Mouse (Mus musculus): ENCODE results near the gene Stat2.
"Not testable (repeated sequence)": the region's sequence is repeated elsewhere in the genome, so short reads cannot be mapped to it uniquely, and the experiment has no call there.

Gene Stat2

DNA sequence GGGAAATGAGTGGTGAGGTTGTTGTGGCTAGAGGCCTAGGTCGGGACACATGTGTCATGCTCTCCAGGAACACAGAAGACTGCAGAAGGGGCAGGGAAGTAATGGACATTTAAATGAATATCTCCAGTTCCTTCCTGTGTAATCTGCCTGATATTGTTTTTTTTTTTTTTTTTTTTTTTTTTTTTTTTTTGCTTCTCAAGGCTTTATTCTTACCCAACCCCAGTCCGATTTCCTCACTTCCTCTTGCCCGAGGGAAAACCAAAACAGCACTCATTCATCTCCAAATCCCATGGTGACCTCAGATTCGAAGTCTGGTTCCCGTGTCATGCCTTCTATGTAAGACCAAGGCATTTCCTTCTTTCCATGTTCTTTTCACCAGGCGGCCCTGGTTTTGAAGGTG lies 27.9 kb downstream of the Stat2 start:
- DNase-seq (ENCODE audit: low spot score) = no peak

DNA sequence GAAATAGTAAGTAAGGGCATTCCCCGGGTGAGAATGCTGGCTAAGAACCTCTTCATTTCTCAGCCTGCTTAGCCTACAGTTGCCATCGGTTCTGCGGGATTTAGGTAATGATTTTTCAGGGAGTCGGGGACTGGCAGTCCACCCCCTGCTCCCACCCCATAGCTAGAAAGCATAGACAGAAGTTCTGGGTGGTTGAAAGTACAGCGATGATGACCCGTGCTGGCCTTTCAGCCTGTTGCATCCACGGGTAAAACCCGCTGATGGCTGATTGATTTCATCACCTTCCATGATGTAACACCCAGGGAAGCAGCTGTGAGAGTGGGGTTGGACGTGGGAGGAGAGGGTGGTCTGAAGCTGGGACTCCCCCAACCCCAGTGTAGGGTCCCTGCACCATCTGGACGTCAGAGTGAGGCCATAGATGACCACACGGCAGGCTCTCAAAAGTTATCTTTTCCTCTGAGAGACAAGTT lies 28.4 kb downstream of the Stat2 start, which contains the start of gene Il23a:
TSS of gene Il23a (minus strand) at position 51 of the 470 bp plus-strand sequence.
- no peak for DNase-seq (ENCODE audit: low spot score)

DNA sequence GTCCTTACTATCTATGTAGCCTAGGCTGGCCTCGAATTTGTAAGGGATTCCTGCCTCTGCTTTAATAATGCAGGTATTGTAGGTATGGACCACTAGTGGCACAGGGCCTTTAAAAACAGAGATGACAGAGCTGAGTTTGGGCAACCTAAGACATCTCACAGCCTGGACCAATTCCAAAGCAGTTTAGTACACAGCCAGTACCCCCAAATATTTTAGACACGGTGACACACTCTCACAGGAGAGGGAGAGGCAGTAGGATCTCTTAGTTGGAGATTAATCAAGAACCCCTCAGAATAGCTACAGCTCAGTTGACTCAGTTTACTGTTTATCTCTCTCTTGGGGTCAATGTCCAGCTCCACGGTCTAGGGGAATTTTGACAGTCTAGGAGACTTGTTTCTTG lies 32.0 kb downstream of the Stat2 start:
- DNase-seq (ENCODE audit: low spot score) = no peak

DNA sequence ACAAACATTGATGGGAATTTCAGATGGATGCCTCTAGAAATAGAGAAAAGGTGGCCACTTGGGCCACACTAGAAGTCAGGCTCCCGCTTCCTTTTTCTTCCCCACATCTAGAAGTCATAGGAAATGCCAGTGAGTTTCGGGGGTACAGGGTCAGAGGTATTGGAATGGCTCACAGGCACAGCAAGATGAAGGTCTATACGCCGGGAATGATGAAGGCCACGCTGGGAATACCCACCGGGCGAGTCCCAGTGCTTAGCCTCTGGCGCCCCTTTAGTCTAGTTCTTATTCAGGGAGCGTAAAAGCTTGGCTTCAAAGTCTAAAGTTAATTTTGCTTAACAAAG lies 32.4 kb downstream of the Stat2 start:
- DNase-seq (ENCODE audit: low spot score) = no peak

DNA sequence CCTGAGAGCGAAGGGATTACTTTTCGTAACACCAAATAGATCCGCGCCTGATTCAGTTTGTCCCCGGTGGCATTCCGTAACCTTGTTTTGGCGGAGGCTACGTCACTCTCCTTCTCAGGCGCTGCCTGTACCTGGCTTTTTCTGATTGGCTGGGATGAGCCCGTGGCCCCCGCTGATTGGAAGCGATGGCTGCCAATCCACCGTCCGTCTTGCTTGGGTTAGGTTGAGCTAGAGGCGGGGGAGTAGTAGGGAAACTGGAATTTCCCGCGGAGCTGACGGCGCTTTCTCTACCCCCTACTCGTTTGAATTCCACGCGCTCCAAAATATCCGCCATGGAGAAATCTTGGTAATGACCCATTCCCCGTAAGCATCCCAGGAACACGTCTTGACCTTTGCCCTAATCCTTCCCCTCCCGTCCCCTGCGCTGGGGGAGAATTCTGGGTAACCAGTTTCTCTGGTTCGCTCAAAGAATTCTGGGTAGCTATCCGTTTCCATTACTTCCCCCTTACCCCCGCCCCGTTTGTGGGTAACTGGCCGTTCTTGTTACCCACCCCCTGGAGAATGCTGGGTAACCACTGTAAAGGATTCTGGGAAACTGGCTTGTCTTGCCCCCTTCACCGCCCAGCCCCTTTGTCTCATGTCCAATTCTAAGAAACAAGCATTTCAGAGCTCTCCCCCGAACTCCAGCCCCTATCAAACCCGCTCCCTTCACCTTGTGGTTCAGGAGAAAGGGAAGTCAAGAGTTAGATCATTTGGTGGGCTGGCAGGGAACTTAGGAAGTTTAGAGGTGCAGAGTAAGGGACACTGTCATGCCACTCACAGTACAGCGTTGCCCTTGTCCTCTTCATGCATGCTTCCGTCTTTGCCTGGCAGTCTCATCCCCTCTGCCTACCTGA lies 33.0 kb downstream of the Stat2 start, which contains the start of gene Pan2:
TSS of gene Pan2 (plus strand) at position 210 of the 896 bp plus-strand sequence.
- DNase-seq (ENCODE audit: low spot score) = peak; percentile 99

DNA sequence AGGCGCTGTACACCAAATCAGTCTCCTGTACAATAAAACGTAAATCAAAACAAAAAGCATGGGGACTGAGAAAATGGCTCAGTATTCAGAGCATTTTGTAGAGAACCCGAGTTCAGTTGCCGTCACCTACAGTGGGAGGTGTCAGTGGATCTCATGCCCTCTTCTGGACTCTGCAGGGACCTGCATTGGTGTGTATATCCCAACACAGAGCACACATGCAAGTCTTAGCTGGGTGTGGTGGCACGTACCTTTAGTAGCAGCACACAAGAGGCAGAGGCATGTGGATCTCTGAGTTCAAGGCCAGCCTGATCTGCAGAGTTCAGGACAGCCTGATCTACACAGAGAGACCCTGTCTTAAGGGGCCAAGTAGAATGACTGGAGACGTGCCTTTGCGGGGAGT lies 39.3 kb downstream of the Stat2 start:
- DNase-seq (ENCODE audit: low spot score) = no peak

DNA sequence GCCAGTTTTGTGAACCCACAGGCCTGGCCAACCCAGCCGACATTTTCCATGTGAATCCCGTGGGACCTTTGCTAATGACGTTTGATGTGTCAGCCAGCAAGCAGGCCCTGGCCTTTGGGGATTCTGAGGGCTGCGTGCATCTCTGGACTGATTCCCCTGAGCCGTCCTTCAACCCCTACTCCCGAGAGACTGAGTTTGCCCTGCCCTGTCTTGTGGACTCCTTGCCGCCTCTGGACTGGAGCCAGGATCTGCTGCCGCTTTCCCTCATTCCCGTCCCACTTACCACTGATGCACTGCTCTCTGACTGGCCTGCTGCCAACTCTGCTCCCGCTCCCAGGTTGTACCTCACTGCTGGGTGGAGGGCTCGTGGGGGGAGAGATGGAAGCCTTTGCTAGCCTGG lies 39.8 kb downstream of the Stat2 start:
- DNase-seq (ENCODE audit: low spot score) = no peak

DNA sequence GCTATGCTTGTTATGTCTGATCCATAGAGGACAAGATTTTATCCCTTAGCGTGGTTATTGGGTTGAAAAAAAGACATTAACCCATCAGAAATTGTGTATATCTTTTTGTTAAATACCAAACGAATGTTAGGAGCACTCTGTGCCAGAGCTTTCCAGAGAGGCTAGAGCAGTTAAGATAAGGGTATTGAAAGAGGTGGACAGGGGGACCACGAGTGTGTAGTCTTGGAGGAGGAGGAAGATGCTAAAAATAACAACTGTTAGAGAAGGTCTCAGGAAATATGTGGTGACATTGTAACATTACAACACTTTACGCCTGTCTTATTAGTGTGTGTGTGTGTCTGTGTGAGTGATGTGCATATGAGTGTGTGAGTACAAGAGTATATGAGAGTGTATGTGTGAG lies 40.5 kb downstream of the Stat2 start:
- no peak for DNase-seq (ENCODE audit: low spot score)

DNA sequence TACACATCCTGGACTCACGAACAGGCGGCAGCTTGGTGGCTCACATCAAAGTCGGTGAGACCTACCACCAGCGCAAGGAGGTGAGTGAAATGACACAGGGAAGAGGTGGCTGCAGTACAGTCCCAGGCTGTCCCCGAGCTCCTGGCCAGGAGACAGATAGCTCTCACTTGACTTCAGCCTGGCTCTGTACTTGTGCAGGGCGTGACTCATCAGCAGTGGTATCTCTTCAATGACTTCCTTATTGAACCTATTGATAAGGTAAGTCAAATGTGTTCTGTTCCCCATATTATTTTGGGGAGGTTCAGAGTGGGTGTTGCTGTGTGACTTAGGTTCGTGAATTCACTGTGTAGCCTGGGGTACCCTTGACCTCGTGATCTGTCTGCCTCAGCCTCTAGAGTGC lies 45.2 kb downstream of the Stat2 start:
- DNase-seq (ENCODE audit: low spot score) = no peak

DNA sequence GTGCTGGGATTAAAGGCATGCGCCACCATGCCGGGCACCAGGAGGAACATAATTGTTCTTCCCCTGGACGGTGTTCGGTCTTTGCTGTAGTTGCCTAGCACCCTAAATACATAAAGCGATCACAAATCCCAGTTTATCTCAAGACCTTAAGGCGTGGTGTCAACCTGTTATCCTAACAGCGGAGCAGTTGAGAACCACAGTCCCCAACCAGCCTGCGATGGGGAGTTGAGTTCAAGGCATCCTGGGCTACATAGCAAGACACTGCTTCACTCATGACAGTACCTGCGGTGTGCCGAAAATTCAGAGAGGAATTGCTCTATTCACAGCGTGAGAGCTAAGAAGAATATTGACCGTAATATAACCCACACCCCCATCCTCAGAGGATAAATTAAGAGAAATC lies 51.3 kb downstream of the Stat2 start:
- peak; percentile 37 for DNase-seq (ENCODE audit: low spot score)

DNA sequence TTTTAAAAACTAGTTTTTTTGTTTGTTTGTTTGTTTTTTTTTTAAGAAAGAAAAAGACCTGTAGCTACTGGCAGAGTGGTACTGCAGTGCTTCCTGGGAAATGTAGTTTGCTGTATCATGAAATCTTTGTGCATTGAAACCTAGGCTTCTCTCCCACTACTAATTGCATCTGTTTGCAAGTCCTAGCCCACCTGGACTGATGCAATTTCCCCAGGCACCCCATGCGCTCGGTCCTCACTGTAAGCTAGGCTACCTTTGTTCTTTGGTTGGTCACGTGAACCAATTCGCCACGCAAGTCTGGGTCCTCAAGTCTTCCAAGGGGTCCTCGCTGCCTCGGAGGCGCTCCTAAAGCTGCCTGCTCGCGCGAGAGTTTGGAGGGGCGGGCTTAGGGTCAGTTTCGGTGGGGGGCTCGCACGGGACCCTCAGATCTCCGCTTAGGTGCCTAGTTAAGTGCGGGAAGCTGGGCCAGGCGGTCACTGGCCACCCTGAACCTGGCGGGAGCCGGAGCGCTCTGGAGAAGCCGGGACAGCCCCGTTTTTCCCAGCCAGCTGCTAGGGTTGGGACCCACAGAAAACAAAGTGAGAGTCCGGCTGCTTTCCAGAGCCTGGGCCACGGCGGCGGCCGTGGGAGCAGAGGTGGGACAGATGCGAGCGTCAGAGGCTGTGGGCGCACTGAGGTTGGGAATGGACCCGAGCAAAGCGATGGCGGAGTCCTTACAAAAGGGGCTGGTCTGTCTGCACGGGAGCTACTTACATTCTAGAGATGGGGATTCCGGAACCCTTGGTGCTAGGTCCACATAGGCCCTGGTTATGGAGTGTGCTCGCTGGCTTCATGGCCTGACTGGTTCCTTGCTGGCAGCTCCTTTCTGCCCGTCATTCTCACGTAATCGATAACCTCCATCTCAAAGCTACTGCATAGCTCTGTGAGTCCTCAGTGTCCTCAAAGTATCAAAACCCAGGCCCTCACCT lies 52.1 kb downstream of the Stat2 start, which contains the start of gene Cnpy2:
TSS of gene Cnpy2 (plus strand) at position 319 of the 968 bp plus-strand sequence.
- peak; percentile 97 for DNase-seq (ENCODE audit: low spot score)

DNA sequence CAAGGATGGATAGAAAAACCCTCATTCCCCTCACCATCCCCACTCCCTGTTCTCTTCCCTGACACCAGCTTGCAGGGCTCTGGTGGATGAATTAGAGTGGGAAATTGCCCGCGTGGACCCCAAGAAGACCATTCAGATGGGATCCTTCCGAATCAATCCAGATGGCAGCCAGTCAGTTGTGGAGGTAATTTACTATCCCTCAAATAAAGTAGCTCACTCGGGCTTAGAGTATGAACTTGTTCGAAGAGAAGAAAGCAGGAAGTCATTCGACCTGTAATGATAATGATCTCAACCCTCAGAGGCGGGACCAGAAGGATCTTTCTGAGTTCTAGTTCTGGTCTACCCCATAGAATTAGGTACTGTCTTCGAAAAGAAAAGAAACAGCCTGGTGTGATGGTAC lies 53.2 kb downstream of the Stat2 start:
- no peak for DNase-seq (ENCODE audit: low spot score)

DNA sequence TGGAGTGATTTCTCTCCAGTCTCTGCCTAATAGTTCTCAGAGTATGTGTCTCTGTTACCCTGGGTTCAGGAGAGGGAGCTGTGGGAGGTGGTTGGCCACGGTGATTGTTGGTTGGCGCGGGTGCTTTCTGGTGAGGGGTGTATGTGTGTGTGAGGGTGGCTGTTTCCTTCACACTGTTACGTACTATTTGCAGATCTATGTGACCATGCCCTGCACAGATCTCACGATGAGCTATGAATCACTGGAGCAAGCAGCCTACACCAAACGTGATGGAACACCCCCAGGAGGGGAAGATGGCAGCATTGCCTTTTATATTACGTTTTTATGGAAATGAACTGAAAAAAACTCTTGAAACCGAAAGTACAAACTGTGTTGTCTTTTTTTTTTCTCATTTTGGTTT lies 56.5 kb downstream of the Stat2 start:
- DNase-seq (ENCODE audit: low spot score) = no peak

DNA sequence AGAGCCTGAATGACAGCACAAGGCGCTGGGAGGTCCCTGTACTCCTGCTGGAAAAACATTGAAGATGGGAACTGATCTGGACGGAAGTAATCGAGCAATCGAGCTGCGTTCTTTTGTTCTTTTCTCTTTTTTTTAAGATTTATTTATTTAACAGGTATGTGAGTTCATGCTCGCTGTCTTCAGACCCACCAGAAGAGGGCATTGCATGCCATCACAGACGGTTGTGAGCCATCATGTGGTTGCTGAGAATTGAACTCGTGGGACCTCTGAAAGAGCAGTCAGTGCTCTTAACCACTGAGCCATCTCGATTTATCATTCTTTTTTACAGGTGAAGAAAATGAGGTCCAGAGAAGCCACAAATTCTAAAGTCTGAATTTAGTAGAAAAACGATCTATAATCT lies 57.3 kb downstream of the Stat2 start:
- DNase-seq (ENCODE audit: low spot score) = no peak

DNA sequence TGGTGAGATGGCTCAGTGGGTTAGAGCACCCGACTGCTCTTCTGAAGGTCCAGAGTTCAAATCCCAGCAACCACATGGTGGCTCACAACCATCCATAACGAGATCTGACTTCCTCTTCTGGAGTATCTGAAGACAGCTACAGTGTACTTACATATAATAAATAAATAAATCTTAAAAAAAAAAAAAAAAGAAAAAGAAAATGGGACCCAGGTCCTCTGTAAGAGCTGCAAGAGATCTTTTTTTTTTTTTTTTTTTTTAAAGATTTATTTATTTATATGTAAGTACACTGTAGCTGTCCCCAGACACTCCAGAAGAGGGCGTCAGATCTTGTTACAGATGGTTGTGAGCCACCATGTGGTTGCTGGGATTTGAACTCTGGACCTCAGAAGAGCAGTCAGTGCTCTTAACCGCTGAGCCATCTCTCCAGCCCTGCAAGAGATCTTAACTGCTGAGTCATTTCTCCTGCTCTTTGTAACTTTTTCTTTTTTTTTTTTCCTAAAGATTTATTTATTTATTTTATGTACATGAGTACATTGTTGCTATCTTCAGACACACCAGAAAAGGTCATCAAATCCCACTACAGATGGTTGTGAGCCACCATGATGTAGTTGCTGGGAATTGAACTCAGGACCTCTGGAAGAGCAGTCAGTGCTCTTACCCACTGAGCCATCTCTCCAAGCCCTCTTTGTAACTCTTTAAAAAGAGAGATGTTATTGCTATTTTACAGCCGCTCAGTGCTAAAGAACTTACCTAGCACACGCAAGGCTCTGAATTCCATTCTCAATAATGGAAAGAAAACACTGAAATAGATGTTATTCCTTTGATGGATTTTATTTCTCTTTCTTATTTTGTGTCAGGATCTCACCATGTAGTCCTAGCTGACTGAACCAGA lies 62.2 kb downstream of the Stat2 start:
- not testable (repeated sequence) for DNase-seq (ENCODE audit: low spot score)

DNA sequence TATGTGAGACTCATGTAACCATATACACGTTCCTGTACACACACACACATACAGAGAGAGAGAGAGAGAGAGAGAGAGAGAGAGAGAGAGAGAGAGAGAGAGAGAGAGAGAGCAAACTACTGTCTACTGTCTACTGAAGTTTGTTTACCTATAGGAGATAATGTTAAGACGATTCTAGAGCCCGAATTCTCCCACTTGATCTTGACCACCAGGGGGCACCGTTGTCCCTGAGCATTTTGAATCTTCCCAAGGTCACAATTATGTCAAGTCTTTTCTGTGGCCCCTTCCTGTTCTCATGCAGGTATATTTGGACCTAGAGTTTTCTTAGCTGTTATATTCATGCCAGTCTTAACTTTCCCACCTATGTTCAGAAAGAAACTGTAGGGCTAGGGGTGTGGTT lies 65.2 kb downstream of the Stat2 start:
- DNase-seq (ENCODE audit: low spot score) = peak; percentile 83

DNA sequence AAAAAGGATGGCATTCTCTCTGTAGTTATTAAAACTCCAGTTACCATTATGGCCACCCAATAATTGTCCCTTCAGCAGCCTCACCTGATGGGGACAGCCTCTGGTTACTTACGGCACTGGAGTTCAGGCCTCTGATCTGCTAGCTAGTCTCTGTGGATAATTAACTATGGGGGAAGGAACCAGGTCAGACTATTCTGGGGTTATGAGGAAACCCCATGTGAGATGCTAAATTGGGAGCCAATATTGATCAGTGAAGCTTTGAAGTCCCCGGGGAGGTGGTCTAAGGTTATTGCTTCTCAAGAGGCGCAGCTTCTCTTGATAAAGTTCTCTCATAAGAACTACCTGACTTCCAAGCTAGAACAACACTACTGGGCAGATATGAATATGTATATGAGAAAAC lies 65.8 kb downstream of the Stat2 start:
- no peak for DNase-seq (ENCODE audit: low spot score)

DNA sequence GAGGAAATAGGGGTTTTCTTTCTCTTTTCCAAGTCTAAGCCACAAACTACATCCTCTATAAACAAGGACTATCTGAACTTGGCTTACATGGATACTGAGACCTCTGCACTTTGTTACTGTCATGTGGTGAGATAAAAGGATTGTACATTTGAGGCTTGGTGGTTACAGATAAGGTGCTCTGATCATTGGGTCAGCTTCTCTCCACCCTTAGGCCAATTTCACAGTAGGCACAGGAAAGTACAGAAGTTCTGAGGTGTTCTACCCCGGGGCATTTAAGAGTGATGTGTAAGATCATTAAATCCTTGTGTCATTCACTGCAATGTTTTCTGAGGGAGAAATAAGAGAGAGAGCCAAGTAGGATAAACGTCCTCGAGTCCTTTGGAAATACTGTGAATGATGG lies 66.2 kb downstream of the Stat2 start:
- DNase-seq (ENCODE audit: low spot score) = no peak

DNA sequence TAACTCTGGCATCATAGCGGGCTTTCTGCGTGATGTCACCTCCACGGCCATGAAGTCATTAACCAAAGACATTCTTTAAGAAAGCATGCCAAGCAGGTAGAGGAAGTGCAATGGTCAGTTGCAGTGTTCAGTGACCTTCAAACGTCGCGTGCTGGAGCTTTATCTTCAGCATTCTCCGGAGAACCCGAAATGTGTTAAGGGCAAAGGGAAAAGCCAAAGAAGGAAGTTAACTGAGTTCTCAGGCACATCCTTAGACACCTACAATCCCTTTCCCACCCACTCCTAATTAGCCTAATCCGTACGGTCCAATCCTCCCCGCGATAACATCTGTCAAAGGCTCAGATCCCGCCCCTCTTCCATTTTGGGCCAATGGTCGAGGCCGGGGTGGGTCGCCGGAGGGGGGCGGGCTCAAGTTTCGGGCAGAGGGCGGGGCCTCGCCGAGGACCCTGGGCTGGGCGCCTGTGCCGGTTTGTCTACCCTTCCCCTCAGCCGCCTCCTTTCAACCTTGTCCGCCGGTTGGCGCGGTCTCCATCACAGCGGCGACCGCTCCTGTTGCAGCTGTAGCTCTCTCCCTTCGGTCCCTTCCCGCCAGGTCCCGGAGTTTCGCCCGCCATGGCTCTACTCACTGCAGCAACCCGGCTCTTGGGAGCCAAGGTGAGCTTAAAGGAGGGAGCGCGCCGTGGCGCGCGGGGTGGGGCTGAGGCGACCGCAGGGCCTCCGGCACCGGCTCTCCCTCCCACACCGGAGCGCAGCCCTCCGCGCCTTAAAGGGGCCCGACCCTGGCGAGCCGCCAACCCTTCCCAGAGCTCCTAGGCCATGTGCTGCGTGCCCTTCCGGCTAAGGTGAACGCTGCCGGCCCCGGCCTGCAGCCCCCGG lies 67.2 kb downstream of the Stat2 start, which contains the start of gene Cs:
TSS of gene Cs (plus strand) at position 429 of the 876 bp plus-strand sequence.
- DNase-seq (ENCODE audit: low spot score) = peak; percentile 97

DNA sequence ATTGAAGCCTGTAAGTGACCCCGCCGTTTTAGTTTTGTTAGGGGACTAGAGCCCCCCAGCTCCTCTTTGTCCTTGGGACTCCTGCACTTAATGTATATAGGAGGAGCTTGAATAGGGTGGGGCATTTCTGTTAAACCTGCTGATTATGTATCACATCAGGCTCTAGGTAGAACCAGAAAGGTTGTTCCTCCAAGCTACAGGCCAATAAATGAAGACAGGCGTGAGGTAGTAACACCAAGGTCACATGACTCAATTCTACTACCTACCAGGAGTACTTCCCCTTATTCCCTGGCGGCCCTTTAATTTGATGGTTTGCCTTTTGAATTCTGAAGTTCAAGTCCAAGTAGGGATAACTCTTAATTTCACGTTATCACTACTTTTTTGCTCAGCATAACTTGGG lies 68.1 kb downstream of the Stat2 start:
- DNase-seq (ENCODE audit: low spot score) = no peak
